Comparison of ENCODE assay signal across 26 mouse cellular contexts in genomic region chr13:77529760-77530159, GRCm38 (mm10).
"Had no signal": no experiment of that assay in that cellular context is flagged by ENCODE, and none has a peak within 500 bp of the region (broad histone marks: within the 10 kb centered on the region; RNA-seq: fewer than 3 reads in every experiment).

No protein-coding gene starts in this region.

- ATAC-seq: inflammation-experienced regulatory T-cells, adult 6 months; intestine, embryonic 15.5 days; intestine, postnatal 0 days had no signal

- DNase-seq: gastrocnemius, adult 2 months; gastrocnemius, postnatal 10 days; gastrocnemius, postnatal 25 days; heart, adult 18-20 months; heart, postnatal 10 days; heart, postnatal 4 days; kidney, adult 18-20 months; kidney, adult 8-10 months; kidney, postnatal 14 days; kidney, postnatal 4 days; liver; liver, embryonic 13.5 days had no signal

- H3K36me3 ChIP-seq: heart, embryonic 10.5 days; heart, embryonic 12.5 days; hindbrain, embryonic 10.5 days; hindbrain, embryonic 12.5 days; intestine, embryonic 15.5 days; limb, embryonic 10.5 days; limb, embryonic 12.5 days; liver, embryonic 13.5 days; liver, embryonic 15.5 days had no signal

- H3K4me3 ChIP-seq: gastrocnemius, adult 2 months; heart, embryonic 10.5 days; heart, embryonic 12.5 days; hindbrain, embryonic 10.5 days; hindbrain, embryonic 12.5 days; intestine, embryonic 15.5 days; layer of hippocampus, adult 2 months; left cerebral cortex, adult 2 months; limb, embryonic 10.5 days; limb, embryonic 12.5 days; liver, embryonic 13.5 days; liver, embryonic 15.5 days had no signal

- H3K27ac ChIP-seq: gastrocnemius, adult 2 months; heart, embryonic 10.5 days; hindbrain, embryonic 10.5 days; intestine, embryonic 15.5 days; kidney, postnatal 0 days; left cerebral cortex, adult 2 months; limb, embryonic 10.5 days; limb, embryonic 12.5 days; liver, embryonic 13.5 days; liver, embryonic 15.5 days had no signal

- H3K4me2 ChIP-seq: heart, embryonic 12.5 days; hindbrain, embryonic 12.5 days; intestine, embryonic 15.5 days; limb, embryonic 12.5 days; liver, embryonic 11.5 days; liver, embryonic 13.5 days; liver, embryonic 15.5 days had no signal

- H3K27me3 ChIP-seq: heart, embryonic 12.5 days; hindbrain, embryonic 12.5 days; intestine, embryonic 15.5 days; limb, embryonic 12.5 days; liver, embryonic 13.5 days; liver, embryonic 15.5 days had no signal

- H3K9ac ChIP-seq: heart, embryonic 12.5 days; hindbrain, embryonic 12.5 days; intestine, embryonic 15.5 days; limb, embryonic 12.5 days; liver, embryonic 13.5 days; liver, embryonic 15.5 days had no signal

- H3K9me3 ChIP-seq: heart, embryonic 10.5 days; heart, embryonic 12.5 days; hindbrain, embryonic 10.5 days; hindbrain, embryonic 12.5 days; intestine, embryonic 15.5 days; limb, embryonic 10.5 days; limb, embryonic 12.5 days; liver, embryonic 13.5 days; liver, embryonic 15.5 days had no signal

- H3K4me1 ChIP-seq: heart, embryonic 10.5 days; heart, embryonic 12.5 days; hindbrain, embryonic 10.5 days; intestine, embryonic 15.5 days; limb, embryonic 12.5 days; liver, embryonic 13.5 days; liver, embryonic 15.5 days had no signal
